Mouse (Mus musculus) kidney, adult 9 months (tissue): ENCODE measurements at regions not wholly inside any gene's neighbourhood (a gene's known extent, or its start where the extent isn't known, plus 50 kb on each side); places are given as distances from the start of the nearest gene placed in this dataset.
"Not testable (repeated sequence)": the region's sequence is repeated elsewhere in the genome, so short reads cannot be mapped to it uniquely, and the experiment has no call there.

ENCODE experiments used
- DNase-seq: peaks from one replicate; pipeline ENCODE4 v3.0.0; 2022

DNA sequence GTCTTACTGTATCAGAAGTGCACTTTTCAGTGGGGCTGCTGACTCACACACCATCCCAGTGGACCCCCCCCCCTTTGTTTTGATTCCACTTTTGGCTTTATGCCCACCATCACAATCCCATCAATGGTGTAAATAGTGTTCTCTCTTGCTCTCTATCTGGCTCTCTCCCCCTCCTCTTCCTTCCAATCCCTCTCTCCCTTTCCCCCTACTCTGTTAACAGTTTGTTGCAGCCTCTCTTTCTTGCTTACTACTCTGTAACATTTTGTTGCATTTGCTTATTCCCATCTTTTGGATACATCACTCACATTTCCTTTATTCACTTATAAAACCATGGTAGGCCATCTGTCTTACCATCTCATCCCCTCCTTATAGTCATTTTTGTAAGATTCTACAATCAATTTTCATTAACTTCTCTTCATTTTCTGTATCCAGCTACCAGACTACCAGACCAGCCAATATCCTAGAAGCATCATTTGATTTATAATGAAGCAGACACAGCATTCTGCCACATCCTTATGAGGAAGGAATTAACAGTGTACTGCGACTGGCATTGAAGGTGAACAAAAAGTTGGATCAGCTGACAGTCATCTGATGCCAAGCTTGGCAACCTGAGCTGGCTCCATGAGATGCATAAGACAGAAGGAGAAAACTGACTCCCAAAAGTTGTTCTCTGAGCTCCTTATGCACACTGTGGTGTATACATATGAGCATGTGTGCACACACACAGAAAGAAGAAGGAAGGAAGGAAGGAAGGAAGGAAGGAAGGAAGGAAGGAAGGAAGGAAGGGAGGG is 181.5 kb upstream of the Plcz1 start:
- DNase-seq = no peak

DNA sequence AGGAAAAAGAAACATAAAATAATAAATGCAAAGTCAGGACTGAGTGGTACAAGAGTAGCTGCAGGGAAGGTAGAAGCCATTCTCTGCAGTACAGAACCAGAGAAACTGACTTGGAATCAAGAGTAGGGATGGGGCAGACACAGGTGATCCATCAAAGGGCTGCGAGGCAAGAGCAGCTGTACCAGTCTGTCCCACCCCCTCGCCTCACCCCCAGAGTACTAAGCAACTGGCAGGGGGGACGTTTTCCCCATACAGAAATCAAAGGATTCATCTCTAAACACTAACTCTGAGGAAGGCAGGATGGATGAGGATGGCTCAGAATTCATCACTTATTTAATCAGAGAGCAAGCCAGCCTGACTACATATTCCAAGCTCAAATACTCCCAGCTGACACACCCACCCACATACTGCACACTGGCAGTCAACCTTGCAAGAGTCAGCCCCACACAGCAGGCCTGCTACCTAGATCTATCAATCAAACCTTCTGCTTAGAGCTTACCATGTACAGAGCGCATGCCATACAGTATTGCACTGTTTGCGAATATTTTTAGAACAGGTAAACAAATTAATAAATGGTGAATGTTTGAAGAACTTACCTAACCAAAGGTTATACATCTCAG is 180.5 kb upstream of the Plcz1 start:
- no peak for DNase-seq

DNA sequence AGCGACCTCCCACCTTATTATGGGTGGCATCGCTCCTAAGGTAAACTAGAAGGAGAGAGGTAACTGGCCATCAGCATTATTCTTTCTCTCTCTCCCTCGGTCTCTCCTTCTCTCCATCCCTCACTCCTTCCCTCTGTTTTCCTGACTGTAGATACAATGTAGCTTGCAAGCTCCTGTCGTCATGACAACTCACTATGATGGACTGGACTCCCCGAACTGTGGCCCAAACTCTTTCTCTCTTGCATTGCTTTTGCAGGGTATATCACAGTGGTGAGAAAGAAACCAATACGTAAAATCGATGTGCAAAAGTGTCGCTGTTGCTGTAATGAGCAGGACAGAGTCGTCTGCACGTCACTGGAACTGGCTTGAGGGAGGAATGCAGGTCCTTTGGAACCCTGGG is 177.5 kb upstream of the Plcz1 start:
- no peak for DNase-seq

DNA sequence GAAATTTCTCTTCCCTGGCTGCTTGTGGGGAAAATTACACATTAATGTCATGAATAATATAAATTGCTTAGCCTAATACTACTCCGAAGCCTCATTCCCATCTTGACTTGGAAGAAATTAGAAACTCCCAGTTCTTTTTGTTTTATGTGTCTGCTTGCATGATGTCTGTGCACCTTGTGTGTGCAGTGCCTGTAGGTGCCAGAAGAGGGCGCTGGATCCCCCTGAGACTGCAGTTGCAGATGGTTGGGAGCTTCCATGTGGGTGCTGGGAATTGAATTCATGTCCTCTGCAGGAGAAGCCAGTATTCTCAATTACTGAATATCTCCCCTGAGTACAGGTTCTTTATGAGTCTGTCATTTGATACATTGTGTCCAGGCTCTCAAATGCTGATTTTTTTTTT is 171.1 kb upstream of the Plcz1 start:
- DNase-seq = no peak

DNA sequence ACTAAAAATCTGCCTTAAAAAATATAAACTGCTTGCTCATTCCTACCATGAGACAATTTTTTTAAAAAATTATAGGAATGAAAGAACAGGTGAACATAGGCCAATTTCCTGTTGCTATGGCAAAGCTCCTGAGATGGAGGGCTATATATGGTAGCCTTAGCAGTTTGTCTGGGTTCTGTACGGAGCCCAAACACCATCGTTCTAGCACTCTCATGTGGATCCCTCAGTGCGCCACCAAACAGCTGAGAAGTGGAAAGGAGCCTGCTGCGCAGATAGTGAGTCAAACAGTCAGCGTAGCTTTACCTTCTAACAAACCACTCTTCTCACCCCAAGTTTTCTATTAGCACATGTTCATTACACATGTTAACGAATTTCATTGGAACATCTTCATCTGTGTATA is 168.9 kb upstream of the Plcz1 start:
- DNase-seq = no peak

DNA sequence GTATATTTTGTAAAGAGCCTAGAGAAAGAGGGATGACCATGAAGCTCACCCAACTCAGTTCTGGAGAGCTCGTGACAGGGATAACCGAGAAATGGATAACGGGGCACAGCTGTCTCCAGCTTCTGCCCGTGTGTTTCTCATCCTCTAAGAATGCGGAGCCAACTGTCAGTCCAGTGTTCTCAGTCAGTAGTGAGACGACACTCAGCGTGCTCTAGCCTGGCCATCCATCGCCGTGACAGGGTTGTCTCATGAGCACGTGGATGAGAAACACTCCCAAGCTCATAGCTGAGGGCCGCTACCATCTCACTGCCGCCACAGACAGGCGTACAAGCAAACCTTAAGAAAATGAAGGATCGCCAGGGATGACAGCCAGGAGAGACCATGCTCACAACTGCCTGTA is 167.8 kb upstream of the Plcz1 start:
- no peak for DNase-seq

DNA sequence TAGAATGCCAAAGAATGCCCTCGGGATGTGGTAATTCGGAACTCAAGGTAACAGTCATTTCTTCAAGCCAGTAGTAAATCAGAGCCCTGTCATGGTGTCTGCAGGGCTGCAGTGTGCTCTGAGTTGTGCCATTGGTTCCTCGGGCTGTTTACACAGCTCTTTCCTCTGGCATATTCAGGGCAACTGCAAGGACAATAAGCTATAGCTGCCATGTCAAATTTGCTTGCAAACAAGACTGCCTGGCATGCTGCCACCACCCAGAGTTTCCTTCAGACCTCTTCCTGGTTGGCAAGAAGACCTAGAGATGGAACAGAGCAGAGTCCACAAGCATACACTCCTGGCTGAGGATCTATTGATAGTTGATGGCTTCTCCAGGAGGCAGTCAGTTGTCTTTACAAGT is 167.1 kb upstream of the Plcz1 start:
- peak; percentile 69 for DNase-seq

DNA sequence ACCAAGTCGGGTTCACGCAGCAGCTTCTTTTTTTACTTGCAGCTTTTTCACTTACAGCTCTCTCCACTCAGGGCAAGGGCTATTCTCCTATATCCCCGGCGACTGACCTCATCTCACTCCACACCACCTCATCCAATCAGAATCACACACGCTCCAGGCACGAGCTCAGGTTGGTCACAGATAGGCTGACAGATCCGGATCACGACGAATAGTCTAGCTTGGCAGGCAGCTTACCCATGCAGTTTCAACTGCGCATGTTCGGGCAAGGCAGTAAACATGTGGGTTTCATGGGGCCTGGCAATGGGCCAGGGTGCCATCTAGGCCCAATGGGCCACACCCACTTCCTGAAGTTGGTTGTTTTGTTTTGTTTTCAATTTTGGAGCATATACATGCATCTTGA is 165.4 kb upstream of the Plcz1 start:
- not testable (repeated sequence) for DNase-seq

DNA sequence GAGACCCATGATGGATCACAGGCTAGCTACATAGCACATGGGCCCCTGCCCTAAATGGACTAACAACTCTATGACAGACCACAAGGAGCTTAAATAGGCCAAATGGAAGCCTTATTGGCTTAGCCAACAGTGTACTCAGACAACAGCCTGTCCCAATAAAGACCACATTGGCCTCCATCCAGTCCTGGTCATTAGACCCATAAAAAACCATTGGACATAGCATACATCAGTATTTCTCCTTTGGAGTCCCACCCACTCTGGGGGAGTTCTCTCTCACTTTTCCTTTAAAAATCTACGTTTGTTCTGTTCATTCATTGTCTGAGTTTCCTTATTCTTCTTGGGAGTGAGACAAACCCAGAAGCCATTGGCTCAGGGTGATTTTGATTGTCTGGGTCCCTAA is 160.1 kb upstream of the Plcz1 start:
- no peak for DNase-seq

DNA sequence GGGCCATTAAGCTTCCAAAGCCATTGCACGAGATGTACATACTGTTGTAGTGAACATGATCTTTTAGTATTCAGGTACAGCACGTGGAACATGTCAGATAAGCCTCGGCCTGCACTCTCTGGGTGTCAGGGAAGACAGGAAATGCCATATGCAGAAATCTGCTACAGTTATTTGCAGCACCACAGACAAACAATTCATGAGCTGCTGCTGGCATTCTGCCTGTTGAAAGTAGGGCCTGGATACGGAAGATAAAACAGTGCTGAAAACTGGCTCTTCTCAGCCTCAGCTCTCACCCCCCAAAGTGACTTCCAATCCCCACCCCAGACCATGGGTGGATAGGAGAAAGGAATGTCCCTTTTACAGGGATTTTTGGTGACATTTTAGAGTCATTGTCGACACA is 159.1 kb upstream of the Plcz1 start:
- DNase-seq = no peak

DNA sequence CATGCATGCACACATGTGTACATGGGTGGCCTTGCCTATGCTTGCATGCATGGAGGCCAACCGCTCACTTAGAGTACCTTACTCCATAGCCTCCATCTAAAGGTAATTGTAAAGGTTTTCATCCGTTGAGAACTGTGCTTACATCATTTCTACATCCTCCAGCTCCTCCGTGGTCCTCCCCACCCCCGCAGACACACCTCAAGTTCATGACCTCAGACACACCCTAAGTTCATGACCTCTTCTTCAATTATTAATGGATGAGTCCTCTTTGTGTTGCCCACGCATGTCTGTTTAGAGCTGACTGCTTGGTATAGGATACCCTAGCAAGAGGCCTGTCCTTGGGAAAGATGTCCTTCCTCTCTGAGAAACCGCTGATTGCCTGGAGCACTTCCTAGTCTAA is 156.8 kb upstream of the Plcz1 start:
- DNase-seq = no peak

DNA sequence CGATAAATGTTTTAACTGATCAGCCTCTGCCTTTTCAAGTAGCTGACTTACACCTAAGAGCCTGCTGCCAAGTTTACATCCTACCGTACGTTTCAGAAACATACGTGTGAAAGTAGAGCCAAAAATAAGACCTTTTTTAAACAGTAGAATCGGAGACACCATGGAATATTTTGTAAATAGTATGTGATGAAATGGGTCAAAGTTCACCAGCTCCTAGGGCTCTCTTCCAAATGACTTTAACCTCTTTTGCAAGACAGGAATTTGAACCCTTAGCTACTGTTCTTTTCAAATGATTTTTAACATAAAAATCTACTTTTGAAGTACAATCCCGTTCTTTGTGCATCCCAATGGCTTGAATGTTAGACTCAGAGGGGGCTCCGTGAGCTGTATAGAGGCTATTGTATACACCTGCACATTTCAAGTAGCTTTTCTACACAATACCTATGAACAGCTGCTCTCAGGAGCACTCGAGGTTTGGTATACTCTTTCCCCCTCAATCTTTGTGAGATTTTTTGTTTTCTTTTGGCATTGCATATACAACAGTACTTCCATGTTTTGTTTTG is 155.9 kb upstream of the Plcz1 start:
- DNase-seq = peak; percentile 78

DNA sequence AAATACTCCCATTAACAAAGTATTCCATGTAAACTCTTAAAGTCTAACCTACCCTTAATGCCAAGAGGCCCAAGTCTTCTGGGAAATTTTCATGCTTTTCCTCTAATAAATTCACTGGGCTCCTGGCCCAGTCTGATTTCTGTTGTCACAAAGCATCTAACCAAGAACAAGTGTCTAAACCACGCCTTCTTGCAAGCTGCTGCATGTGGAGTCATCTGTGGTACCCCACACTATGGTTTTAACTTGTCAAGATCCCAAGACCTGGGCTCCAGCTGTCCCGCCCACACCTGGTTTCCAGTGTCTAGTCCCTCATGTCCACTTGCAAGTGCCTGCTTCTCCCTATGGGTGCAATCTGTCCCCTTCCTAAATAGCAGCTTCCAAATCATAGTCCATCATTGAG is 153.0 kb upstream of the Plcz1 start:
- DNase-seq = no peak

DNA sequence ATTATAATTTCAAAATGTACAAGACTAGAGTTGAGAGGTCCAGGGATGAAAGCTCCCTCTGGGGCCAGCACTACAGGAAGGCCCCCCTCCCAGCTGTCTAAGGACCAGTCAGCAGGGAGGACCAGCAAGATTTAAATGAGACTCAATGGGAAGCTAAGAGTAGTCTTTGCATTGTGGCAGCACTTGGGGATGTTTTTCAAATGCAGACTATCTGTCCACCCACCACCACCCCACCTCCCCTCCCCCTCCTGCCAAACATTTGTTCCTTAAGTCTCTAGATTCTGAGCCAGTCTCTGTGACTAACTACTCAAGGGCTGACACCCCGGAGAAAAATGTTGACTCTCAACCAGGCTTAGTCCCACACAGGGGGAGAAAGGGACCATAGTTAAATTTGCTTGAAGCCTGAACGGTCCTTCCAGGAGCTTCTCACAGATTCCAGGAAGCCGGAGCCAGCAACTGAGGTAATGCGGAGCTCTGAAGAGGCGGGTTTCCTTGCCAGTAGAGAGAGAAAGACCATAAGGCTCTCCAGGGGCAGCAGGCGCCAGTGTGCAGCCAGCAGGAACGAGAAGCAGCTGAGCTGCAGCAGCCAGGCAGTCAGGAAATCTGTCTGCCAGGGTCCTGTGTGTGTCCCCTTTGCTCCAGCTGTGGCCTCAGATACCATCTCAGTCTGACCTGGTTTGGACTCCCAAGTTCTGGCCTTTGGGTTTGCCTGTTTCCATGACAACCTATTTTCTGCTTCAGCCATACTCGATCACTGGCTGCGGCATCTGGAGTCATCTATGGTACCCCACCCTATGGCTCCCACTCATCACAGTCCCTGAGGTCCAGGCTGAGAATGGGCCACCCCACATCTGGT is 152.1 kb upstream of the Plcz1 start:
- DNase-seq = no peak

DNA sequence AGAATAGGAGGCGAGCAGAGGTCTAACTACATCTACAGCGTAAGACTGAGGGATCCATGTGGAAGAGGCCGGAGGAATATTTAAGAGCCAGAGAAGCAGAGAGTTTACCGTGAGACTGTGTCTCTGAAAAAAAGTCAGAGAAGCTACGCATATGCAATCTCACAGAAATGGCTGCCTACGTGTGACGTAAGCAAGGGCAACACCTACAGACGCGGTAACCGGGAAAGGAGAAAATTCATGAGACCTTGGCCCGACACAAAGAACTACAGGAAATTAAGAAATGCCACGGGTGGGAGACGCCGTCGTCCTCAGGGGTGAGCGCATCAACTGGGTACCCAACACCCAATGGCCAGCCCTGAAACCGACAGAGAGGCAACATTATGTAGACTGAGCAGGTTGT is 151.3 kb upstream of the Plcz1 start:
- no peak for DNase-seq

DNA sequence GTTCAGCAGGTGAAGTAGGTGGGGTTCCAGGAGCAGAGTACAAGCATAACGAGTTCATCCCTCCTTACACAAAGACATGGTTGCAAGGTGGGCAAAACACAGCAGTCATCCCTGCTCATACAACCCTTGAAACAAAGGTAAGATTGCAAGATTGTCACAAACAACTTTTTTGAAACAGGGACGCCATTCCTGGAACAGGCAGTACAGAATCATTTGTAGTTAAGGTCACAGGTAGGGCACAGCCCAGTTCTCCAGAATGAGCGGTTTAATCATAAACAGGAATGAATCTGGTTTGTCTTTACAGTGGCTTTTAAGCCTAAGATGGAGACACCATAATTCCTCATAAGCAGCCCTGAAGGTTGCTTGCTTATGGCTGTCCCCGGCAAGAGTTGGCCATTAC is 150.1 kb upstream of the Plcz1 start:
- DNase-seq = peak; percentile 53

DNA sequence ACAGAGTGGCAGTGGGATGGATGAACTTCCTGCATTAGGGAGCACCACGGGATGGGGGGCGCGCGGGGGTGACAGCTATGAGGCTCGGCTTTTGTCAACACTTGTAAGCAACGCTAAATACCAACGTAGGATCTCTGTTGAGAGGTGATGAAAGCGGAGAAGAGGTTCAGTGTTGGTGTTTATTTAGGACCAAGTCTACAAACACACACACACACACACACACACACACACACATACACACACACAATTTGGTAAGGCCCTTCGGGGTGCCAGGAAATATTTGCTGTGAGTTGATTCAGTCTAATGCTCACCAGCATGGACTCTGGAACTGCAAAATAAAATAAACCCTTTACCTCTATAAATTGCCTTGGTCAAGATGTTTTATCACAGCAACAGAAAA is 148.3 kb upstream of the Plcz1 start:
- DNase-seq = no peak

DNA sequence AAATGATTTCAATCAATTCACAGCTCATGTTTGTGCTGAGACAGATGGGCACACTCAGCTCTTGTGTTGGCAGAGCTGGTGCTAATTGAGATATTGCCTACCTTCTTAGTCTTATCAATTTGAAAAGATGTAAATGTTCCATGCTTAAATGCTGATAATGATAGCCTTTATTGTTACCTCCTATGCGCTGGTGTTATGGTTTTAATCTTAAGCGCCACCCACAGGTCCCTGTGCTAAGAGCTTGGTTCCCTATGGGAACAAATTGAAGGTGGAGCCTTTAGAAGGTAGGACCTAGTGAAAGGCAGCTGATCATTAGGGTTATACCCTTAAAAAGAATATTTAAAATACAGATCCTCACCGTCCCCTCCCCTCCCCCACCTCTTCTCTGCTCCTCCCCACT is 146.5 kb upstream of the Plcz1 start:
- no peak for DNase-seq

DNA sequence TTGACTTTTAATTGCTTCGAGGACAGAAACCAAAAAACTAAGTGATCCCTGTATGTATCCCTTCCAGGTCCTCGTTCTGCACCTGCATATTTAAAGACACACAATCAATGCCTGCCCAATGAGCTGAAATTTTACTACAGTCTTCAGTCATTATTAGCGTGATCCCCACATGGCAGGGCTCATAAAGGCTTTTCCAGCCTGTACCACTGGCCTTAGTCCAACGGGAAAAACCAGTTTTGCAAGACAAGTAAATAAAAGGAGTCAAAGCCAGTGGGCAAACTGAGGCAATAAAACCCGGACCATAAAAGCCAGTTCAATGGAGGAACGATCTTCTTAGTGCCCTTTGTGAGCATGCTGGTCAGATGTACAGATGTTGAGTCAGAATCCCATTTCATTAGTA is 145.8 kb upstream of the Plcz1 start:
- no peak for DNase-seq

DNA sequence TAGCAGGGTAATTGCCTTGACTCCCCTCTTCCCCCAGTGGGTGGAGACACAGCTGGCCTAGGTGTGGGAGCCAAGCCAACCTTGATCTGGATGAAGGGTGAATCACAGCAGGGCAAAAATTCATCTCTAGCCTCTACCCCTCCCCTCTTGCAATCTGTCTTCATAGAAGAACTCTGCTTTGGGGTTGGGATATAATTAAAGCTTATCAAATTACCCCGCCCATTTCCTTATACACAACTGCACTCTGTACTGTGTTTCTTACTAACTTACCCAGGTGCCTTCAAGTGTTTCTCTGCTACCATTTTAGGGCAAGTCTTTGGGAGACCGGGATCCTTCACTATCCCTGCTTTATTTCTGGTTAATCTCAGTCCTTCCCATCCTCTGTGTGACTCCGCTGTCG is 138.7 kb upstream of the Plcz1 start:
- no peak for DNase-seq

DNA sequence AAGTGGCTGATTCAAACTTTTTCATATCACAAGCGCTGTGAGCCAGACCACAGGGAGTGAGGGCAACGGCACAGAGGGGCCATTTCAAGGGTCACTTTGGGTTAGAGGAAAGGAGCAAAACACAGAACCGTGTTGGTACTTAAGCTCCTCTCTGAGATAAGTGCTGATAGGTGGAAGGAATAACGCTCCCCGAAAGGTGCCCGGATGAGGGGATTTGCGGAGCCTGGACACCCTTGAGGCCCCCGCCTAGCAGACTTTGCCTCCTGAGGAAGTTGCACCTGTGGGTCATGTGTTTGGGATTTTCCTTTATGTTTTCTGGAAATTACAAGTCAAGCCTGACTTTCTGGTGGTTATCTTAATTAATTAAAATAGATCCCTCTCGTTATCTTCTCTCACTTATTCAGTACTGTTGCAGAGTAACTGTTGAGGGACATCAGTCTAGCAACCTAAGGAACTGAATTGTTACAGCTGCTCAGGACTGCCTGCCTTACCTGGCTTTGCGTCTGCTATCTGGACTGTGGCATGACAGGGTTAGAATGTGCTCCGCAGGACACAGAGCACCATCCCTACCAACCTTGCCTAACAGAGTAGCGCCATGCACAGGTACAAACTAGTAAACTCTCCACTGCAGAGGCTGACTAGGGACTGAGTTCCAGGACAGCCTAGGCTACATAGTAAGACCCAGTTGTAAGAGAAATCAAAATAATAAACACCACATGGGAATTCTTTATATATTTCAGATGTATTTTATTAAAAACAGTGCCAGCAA is 137.4 kb upstream of the Plcz1 start:
- no peak for DNase-seq

DNA sequence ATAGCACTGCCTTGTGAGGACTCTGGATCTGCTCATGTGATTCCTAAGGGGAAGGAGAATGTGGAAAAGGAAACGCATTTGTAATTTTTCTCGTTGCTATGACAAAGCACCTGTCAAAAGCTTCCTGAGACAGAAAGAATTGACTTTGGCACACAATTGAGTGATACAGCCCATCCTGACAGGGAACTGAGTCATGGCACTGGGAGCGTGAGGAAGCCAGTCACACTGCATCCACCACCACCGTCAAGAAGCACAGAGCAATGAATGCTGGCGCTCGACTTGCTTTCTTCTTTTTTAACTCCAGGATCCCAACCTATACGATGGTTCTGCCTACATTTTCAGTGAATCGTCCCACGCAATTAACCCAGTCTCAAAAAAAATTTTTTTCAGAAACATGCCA is 131.5 kb upstream of the Plcz1 start:
- no peak for DNase-seq

DNA sequence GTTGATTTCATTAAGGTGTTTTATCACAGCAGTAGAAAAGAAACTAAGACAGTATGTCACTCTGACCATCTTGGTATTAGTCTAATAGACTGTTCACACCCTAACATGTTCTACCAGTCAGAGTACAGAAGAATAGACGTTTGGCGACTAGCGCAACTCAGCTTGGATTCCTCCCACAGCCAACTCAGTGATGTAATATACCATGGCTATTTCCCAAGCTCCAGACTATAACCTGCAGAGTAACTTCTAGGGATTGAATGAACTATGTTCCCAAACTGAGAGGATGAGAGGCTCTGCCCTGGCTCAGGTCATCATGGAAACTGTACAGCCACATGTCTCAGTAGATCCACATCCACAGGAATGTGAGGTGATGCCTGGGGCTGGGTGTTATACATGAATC is 128.6 kb upstream of the Plcz1 start:
- DNase-seq = no peak
